10 mouse cellular contexts compared by ENCODE assay signal in the genomic region with DNA sequence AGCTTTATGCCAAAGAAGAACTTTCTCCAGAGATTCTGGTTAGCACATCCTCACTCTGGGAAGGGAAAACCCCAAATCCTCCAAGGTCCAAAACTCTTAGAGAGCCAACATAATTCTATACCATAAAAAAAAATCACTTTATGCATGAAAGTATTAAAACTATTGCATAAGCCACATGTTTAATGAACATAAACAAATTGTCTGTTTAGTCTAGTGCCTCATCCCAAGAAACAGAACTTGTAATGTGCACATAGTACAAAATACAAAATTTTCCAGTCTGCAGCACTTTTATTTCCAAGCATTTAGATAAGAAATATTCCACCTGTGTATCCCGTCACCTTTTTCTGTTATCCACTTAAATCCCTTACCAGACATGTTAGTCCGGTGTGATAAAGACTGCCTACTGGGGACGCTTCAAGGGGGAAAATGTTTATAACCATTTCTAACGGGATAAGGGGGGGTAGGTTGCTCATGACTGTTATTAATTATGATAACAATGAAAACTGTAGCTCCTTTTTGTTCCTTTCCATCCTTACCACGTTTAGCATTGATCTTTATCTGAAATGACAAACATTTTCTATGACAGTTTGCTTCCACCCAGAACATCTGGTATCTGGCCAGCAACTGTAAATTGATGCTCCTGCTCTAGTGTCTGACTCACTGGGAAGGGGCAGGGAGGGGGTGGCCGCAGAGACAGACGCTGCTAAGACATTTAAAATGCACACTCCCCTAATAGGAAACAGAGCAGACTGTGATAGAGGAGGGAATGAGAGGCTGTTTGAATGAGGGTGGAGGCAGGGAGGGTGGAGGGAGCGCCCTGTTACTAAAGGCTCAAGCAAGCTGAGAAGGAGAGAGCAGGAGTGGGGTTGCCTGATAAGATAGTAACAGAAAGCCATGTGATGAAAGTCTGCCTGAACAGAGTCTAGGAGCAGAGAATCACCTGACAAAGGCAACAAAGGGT.
DNase-seq lines count a peak whose midpoint lies in the region; ATAC-seq and TF ChIP-seq lines count a peak whose summit lies in the region.
"Had no signal": no experiment of that assay in that cellular context is flagged by ENCODE, and none has a peak within 500 bp of the region (broad histone marks: within the 10 kb centered on the region; RNA-seq: fewer than 3 reads in every experiment).

No protein-coding gene starts in this region.

- H3K4me2 ChIP-seq in heart, embryonic 15.5 days, result peak overlapping the region; percentile 19; the same call in 1 of the 2 replicates
- 0 out of 2 replicates have a peak overlapping the region, but pooled peaks have one; percentile 21 for H3K4me2 ChIP-seq in intestine, postnatal 0 days (replicated peaks; ENCODE audit: low read depth)
- H3K4me2 ChIP-seq in neural tube, embryonic 15.5 days, result peak overlapping the region; percentile 13; the same call in 1 of the 2 replicates

- H3K4me3 ChIP-seq in heart, embryonic 15.5 days, result no peak overlapping the region
- H3K4me3 ChIP-seq in embryonic facial prominence, embryonic 10.5 days, result no peak overlapping the region
- no peak overlapping the region for H3K4me3 ChIP-seq in intestine, postnatal 0 days (ENCODE audit: low read depth, low read length)
- H3K4me3 ChIP-seq in neural tube, embryonic 15.5 days (replicated peaks), result no peak overlapping the region
- H3K4me3 ChIP-seq: layer of hippocampus, adult 2 months had no signal

- no peak for DNase-seq in heart, adult 18-20 months
- DNase-seq in embryonic facial prominence, embryonic 10.5 days (ENCODE audit: low spot score), result peak; percentile 73
- DNase-seq in cerebellum, adult 11 months, result no peak
- no peak for DNase-seq in right cerebral cortex, postnatal 36 days (ENCODE audit: low spot score in 2 of 2)

- H3K27me3 ChIP-seq in heart, embryonic 15.5 days, result no peaks in the 10 kb centered on the region
- H3K27me3 ChIP-seq in embryonic facial prominence, embryonic 10.5 days (replicated peaks; ENCODE audit: low read depth, poor library complexity, severe bottlenecking), result no peaks in the 10 kb centered on the region
- no peaks in the 10 kb centered on the region for H3K27me3 ChIP-seq in intestine, postnatal 0 days (replicated peaks; ENCODE audit: control insufficient read depth, insufficient read depth, low read length)
- no peaks in the 10 kb centered on the region for H3K27me3 ChIP-seq in neural tube, embryonic 15.5 days (replicated peaks)
- H3K27me3 ChIP-seq: Patski had no signal

- H3K36me3 ChIP-seq in heart, embryonic 15.5 days, result no peaks in the 10 kb centered on the region
- H3K36me3 ChIP-seq in embryonic facial prominence, embryonic 10.5 days (replicated peaks), result no peaks in the 10 kb centered on the region
- no peaks in the 10 kb centered on the region for H3K36me3 ChIP-seq in intestine, postnatal 0 days (ENCODE audit: control insufficient read depth, insufficient read depth)
- no peaks in the 10 kb centered on the region for H3K36me3 ChIP-seq in neural tube, embryonic 15.5 days

- no peak overlapping the region for H3K9ac ChIP-seq in heart, embryonic 15.5 days
- H3K9ac ChIP-seq in intestine, postnatal 0 days (ENCODE audit: low read depth, low read length), result no peak overlapping the region
- H3K9ac ChIP-seq in neural tube, embryonic 15.5 days (replicated peaks), result no peak overlapping the region

- H3K27ac ChIP-seq in heart, embryonic 15.5 days, result peak overlapping the region; percentile 59
- peak overlapping the region; percentile 76 for H3K27ac ChIP-seq in embryonic facial prominence, embryonic 10.5 days (replicated peaks)
- H3K27ac ChIP-seq in intestine, postnatal 0 days (ENCODE audit: low read depth, low read length), result no peak overlapping the region
- no peak overlapping the region for H3K27ac ChIP-seq in neural tube, embryonic 15.5 days (replicated peaks)
- H3K27ac ChIP-seq: layer of hippocampus, adult 2 months had no signal

- H3K9me3 ChIP-seq in heart, embryonic 15.5 days (replicated peaks), result no peaks in the 10 kb centered on the region
- no peaks in the 10 kb centered on the region for H3K9me3 ChIP-seq in embryonic facial prominence, embryonic 10.5 days
- H3K9me3 ChIP-seq in intestine, postnatal 0 days (ENCODE audit: control insufficient read depth), result no peaks in the 10 kb centered on the region
- H3K9me3 ChIP-seq in neural tube, embryonic 15.5 days (replicated peaks), result no peaks in the 10 kb centered on the region

- peak; percentile 84 for ATAC-seq in heart, embryonic 15.5 days (replicated peaks; ENCODE audit: insufficient number of reproducible peaks, insufficient read depth, low FRiP score, low read depth)
- ATAC-seq in intestine, postnatal 0 days, result peak; percentile 54; the same call in 1 of the 2 replicates
- no peak for ATAC-seq in neural tube, embryonic 15.5 days (ENCODE audit: low FRiP score)
- no peak for ATAC-seq in granulocyte monocyte progenitor cell, adult 5-6 weeks (replicated peaks; ENCODE audit: poor library complexity, severe bottlenecking)
- ATAC-seq: Patski had no signal

- 17% methylated on average over 8 of the region's 8 CpGs for WGBS in heart, embryonic 15.5 days
- 31% methylated on average over 8 of the region's 8 CpGs for WGBS in embryonic facial prominence, embryonic 10.5 days
- 21% methylated on average over 8 of the region's 8 CpGs for WGBS in intestine, postnatal 0 days
- 44% methylated on average over 8 of the region's 8 CpGs for WGBS in neural tube, embryonic 15.5 days

- H3K4me1 ChIP-seq in heart, embryonic 15.5 days (replicated peaks), result peaks cover 18% of the 10 kb centered on the region
- peaks cover 34% of the 10 kb centered on the region for H3K4me1 ChIP-seq in embryonic facial prominence, embryonic 10.5 days
- H3K4me1 ChIP-seq in intestine, postnatal 0 days (replicated peaks; ENCODE audit: control insufficient read depth, insufficient read depth, low read length), result no peaks in the 10 kb centered on the region
- H3K4me1 ChIP-seq in neural tube, embryonic 15.5 days, result peaks cover 6% of the 10 kb centered on the region; the same call in 1 of the 2 replicates

- TF ChIP-seq CTCF in intestine, postnatal 0 days (IDR thresholded peaks at IDR 0.05; ENCODE audit: low read depth), result no peak

Comparison
In these comparisons a context has a peak if more than half of its experiments do, and no peak if none do; other contexts are left out.
1. ATAC-seq: peak in heart, embryonic 15.5 days (single experiment) and intestine, postnatal 0 days (single experiment); none in neural tube, embryonic 15.5 days (single experiment) and granulocyte monocyte progenitor cell, adult 5-6 weeks (single experiment).
2. H3K27ac ChIP-seq: peak in heart, embryonic 15.5 days (single experiment) and embryonic facial prominence, embryonic 10.5 days (single experiment); none in intestine, postnatal 0 days (single experiment) and neural tube, embryonic 15.5 days (single experiment).
3. Peak in every context shown above with its lines, with median percentiles within 50 percentile points of each other: H3K4me2 ChIP-seq.